Mouse (Mus musculus) MEL-GATA-1-ER (cell line): ENCODE results near the gene Foxp1.

Experiments used
- DNase-seq: peaks from one replicate; pipeline ENCODE4 v3.0.0-alpha.2; 2012; ENCODE audit warnings: low read depth; ENCODE audit errors: extremely low read depth

Foxp1 gene

GRCm38 (mm10) chr6:99029438-99029837, 493.1 kb downstream of the Foxp1 start:
- DNase-seq = no peak

- no peak for DNase-seq
Observed at GRCm38 (mm10) chr6:99028989-99029305, 493.6 kb downstream of the Foxp1 start.

- peak; percentile 43 for DNase-seq
Observed at GRCm38 (mm10) chr6:99028161-99028988, 494.1 kb downstream of the Foxp1 start.

- no peak for DNase-seq
Observed at GRCm38 (mm10) chr6:99027542-99028160, 494.9 kb downstream of the Foxp1 start.

- peak; percentile 56 for DNase-seq
Observed at GRCm38 (mm10) chr6:99026635-99027541, 495.6 kb downstream of the Foxp1 start.

GRCm38 (mm10) chr6:99026040-99026439, 496.5 kb downstream of the Foxp1 start:
- DNase-seq = no peak

- peak; percentile 39 for DNase-seq
Observed at GRCm38 (mm10) chr6:99024588-99024987, 497.9 kb downstream of the Foxp1 start.

- DNase-seq = no peak
Observed at GRCm38 (mm10) chr6:99020570-99021444, 501.7 kb downstream of the Foxp1 start.

- DNase-seq = no peak
Observed at GRCm38 (mm10) chr6:99019716-99020115, 502.8 kb downstream of the Foxp1 start.

- no peak for DNase-seq
Observed at GRCm38 (mm10) chr6:99019266-99019665, 503.3 kb downstream of the Foxp1 start.

- no peak for DNase-seq
Observed at GRCm38 (mm10) chr6:99013866-99014502, 508.5 kb downstream of the Foxp1 start.

GRCm38 (mm10) chr6:99013119-99013865, 509.2 kb downstream of the Foxp1 start:
- DNase-seq = no peak

- no peak for DNase-seq
Observed at GRCm38 (mm10) chr6:99011895-99012584, 510.5 kb downstream of the Foxp1 start.

- no peak for DNase-seq
Observed at GRCm38 (mm10) chr6:99009771-99010170, 512.8 kb downstream of the Foxp1 start.

- DNase-seq = no peak
Observed at GRCm38 (mm10) chr6:99008565-99008964, 514.0 kb downstream of the Foxp1 start.

- no peak for DNase-seq
Observed at GRCm38 (mm10) chr6:99007542-99007941, 515.0 kb downstream of the Foxp1 start.

- no peak for DNase-seq
Observed at GRCm38 (mm10) chr6:99004255-99004997, 518.1 kb downstream of the Foxp1 start.

- no peak for DNase-seq
Observed at GRCm38 (mm10) chr6:99003108-99003709, 519.3 kb downstream of the Foxp1 start.
